Mouse (Mus musculus): Measurements from ENCODE around the gene Arel1.
A peak's percentile ranks its signal among the peaks of the same experiment; 100 is the strongest.

The Arel1 gene

GRCm38 (mm10) chr12:84951531-84951930 lies 19.2 kb downstream of the Arel1 start:
- no peak for ATAC-seq (ENCODE audit: insufficient number of reproducible peaks, low FRiP score, low TSS enrichment)

- no peak for ATAC-seq (ENCODE audit: insufficient number of reproducible peaks, low FRiP score, low TSS enrichment)
Observed at GRCm38 (mm10) chr12:84950763-84951162, 19.9 kb downstream of the Arel1 start.

DNA sequence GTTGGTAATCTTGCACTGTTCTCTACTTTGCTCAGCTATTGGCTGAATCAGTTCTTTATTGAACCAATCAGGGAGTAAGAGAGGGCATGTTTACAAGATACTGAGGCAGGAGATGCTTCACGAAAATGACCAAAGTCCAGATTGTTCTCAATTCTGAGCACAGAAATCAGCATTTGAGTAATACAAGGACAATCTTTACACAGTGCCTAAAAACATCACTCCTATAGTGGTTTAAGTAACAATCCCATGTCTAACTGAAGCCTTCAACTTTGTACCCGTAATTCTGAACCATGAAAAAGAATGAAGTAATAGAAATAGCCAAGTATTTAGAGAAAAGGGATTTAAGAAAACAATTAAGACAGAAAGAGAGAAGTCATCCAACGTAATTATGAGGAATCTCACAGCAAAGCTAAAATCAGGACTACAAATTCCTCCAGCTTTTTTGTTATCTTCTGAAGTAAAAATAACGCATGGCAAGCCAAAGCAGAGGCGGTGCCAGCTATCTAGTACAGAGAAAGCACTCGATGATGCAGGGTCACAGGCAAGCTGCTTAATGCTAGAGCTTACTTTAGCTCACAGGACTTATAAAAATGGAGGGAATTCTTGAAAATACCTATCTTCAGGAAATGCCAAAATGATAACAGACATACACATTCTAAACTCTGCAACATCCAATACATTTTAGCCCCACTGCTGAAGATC lies 22.0 kb downstream of the Arel1 start:
- no peak for ATAC-seq (ENCODE audit: insufficient number of reproducible peaks, low FRiP score, low TSS enrichment)

- ATAC-seq (ENCODE audit: insufficient number of reproducible peaks, low FRiP score, low TSS enrichment): peak; percentile 79
Observed at GRCm38 (mm10) chr12:84947894-84948583, 22.7 kb downstream of the Arel1 start.

GRCm38 (mm10) chr12:84944813-84945553 lies 25.7 kb downstream of the Arel1 start:
- no peak for ATAC-seq (ENCODE audit: insufficient number of reproducible peaks, low FRiP score, low TSS enrichment)

DNA sequence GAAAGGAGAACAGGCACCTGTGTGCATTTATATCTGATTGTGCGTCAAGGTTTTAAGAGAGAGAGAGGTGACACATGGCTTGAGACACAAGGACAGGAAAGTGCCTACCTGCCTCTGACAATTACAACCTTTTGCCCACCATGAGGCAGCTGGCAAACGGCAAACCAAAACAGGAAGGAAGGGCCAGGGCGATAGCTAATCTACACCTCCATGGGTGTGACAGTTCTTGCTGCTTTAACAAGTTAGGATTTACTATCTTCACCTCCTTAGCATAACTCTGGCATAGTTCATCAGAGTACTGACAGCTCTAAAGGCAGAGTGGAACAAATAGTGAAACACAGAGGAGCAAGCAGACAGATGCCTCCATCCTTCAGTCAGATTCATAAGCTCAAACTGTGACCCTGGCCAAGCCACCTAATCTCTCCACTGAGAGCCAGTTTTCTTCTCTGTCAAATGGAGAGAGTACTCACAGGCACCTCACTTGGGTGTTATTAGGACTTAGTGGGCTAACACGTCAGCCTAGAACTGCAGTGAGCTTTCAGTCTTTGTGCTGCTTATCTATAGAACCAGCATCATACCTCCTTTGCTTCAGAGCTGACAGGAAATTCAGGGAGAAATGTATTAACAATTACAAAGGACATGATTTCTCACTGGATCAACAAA lies 26.4 kb downstream of the Arel1 start:
- no peak for ATAC-seq (ENCODE audit: insufficient number of reproducible peaks, low FRiP score, low TSS enrichment)

GRCm38 (mm10) chr12:84943006-84943952 lies 27.4 kb downstream of the Arel1 start:
- no peak for ATAC-seq (ENCODE audit: insufficient number of reproducible peaks, low FRiP score, low TSS enrichment)

DNA sequence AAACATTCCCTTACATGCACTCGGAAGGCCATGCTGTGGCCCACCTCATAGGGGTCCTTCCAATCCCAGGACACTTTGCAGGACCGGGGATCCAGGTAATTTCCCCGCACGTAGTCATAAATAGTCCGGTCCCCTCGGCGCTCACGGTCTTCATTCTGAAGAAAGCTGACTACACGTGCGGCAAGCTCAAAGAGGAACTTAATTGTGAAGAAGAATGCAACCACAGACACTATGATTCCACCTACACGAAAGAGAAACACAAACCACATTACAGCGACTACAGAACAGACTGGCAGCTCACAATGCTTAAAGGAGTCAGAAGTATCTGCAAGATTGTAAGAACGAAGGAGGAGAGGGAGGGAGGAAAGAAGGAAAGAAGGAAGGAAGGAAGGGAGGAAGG lies 29.0 kb downstream of the Arel1 start:
- no peak for ATAC-seq (ENCODE audit: insufficient number of reproducible peaks, low FRiP score, low TSS enrichment)

GRCm38 (mm10) chr12:84940343-84940742 lies 30.4 kb downstream of the Arel1 start:
- ATAC-seq (ENCODE audit: insufficient number of reproducible peaks, low FRiP score, low TSS enrichment): no peak; the same call in 1 of the 2 replicates

DNA sequence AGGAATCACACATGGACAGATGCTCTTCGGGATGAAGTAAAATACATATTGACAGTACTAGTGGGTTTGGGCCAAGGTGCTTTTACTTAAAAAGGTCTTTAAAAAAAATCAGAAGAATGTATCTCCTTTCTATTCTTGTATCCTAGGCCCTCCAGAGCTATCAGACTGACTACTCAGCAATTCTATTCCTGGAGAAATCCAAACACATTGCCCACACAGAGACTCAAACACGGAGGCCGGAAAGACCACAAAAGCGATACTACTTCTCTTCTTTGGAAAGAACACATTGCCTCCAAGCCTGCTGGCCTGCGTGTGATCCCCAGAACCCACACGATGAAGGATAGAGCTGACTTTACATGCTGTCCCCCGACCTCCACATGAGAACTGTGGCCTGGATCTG lies 31.6 kb downstream of the Arel1 start:
- no peak for ATAC-seq (ENCODE audit: insufficient number of reproducible peaks, low FRiP score, low TSS enrichment)

DNA sequence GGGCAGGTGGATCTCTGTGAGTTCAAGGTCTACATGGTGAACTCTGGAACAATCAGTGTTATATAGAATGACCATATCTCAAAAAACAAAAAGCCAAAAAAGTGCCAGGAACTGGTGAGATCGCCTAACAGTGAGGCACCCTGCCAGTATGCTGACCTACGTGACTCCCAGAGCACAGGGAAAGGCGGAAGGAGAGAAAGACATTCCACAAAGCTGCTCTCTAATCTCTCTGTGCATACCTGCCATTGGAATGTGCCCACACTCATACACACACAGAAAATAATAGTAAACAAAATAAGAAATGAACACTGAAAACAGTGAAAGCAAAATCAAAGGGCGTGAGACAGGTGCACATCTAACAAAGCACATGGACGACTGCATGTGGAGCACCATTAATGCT lies 35.4 kb downstream of the Arel1 start:
- ATAC-seq (ENCODE audit: insufficient number of reproducible peaks, low FRiP score, low TSS enrichment): no peak

GRCm38 (mm10) chr12:84932210-84932609 lies 38.5 kb downstream of the Arel1 start:
- no peak for ATAC-seq (ENCODE audit: insufficient number of reproducible peaks, low FRiP score, low TSS enrichment)

GRCm38 (mm10) chr12:84926542-84926941 lies 44.2 kb downstream of the Arel1 start:
- no peak for ATAC-seq (ENCODE audit: insufficient number of reproducible peaks, low FRiP score, low TSS enrichment)

DNA sequence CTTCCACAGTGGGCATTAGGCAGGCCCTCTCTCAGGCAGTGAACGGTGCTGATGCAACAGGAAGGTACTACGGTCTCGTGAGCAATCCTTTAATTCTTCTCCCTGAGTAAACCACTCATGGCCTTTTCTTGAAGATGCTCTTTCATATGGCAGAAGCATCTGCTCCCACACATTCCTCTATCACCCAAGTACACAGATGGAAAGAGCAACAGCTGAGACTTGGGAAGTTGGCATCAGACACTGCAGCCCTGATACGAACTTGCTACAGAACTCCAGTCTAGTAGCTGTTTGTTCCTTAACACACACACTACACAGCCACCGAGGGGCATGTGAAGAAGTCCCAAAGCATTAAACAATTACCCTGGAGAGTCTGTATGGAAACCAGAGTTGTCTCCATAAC lies 46.4 kb downstream of the Arel1 start:
- no peak for ATAC-seq (ENCODE audit: insufficient number of reproducible peaks, low FRiP score, low TSS enrichment)

- ATAC-seq (ENCODE audit: insufficient number of reproducible peaks, low FRiP score, low TSS enrichment): no peak
Observed at GRCm38 (mm10) chr12:84921881-84922419, 48.8 kb downstream of the Arel1 start.

- peak; percentile 36; the same call in 1 of the 2 replicates for ATAC-seq (ENCODE audit: insufficient number of reproducible peaks, low FRiP score, low TSS enrichment)
Observed at GRCm38 (mm10) chr12:84918809-84919208, 51.9 kb downstream of the Arel1 start.

- ATAC-seq (ENCODE audit: insufficient number of reproducible peaks, low FRiP score, low TSS enrichment): no peak
Observed at GRCm38 (mm10) chr12:84917799-84918198, 52.9 kb downstream of the Arel1 start.

DNA sequence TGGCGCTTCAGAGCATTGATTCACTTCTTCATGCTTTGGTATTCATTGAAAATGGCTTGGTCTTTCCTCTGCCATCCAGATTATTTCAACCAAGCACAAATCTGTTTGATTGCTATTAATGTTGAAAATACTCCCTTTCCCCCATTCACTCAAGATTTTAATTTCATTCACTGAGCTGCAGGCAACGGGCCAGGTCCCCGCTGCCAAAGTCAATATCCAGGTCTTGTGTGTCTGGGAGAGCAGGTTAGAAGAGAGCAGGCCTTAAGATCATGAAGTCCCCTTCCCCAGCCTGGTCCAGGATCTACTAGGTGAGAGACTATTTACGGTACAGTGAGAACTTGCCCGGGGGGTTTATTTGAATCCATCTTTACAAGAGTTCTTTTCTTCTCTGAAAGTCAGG lies 55.7 kb downstream of the Arel1 start:
- ATAC-seq (ENCODE audit: insufficient number of reproducible peaks, low FRiP score, low TSS enrichment): no peak

DNA sequence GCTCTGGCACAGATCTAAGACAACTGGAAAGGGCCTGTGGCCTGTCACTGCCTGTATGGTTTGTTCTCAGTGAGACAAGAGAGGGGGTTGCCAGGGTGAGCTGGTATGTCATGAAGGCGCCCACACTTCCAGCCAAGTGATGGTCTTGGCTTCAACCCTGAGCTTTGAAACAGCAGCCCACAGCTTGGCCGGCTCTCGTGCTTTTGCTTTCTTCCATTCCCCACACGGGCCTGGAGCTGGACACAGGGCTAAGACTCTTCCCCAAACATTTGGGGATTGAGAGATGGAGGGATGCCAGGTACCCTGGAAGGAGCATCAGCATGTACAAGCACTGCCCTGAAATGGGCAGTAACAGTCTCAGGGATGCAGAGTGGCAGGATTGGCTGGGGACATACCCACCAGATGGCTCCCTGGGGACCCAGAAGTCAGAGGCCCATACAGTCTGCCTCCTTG lies 58.0 kb downstream of the Arel1 start:
- 0 out of 2 replicates have a peak, but pooled peaks have one; percentile 33 for ATAC-seq (ENCODE audit: insufficient number of reproducible peaks, low FRiP score, low TSS enrichment)

All from cerebellum, adult (tissue).